Comparison of ENCODE assay signal across 24 mouse cellular contexts in genomic region chr19:48342770-48343169, GRCm38 (mm10).
DNase-seq lines count a peak whose midpoint lies in the region; ATAC-seq lines count a peak whose summit lies in the region.
"Had no signal": no experiment of that assay in that cellular context is flagged by ENCODE, and none has a peak within 500 bp of the region (broad histone marks: within the 10 kb centered on the region; RNA-seq: fewer than 3 reads in every experiment).

No protein-coding gene starts in this region.

- no peak overlapping the region for H3K9ac ChIP-seq in limb, embryonic 11.5 days (ENCODE audit: low read length)
- H3K9ac ChIP-seq in embryonic facial prominence, embryonic 15.5 days: no peak overlapping the region
- no peak overlapping the region for H3K9ac ChIP-seq in stomach, embryonic 16.5 days (ENCODE audit: low read length)
- H3K9ac ChIP-seq in midbrain, embryonic 15.5 days: no peak overlapping the region
- H3K9ac ChIP-seq: hindbrain, embryonic 15.5 days; liver, embryonic 13.5 days; lung, embryonic 15.5 days; neural tube, embryonic 12.5 days had no signal

- no peaks in the 10 kb centered on the region for H3K27me3 ChIP-seq in limb, embryonic 11.5 days (ENCODE audit: control insufficient read depth, insufficient read depth, low read length)
- H3K27me3 ChIP-seq in limb, embryonic 10.5 days (ENCODE audit: low read depth, poor library complexity, severe bottlenecking): no peaks in the 10 kb centered on the region
- no peaks in the 10 kb centered on the region for H3K27me3 ChIP-seq in embryonic facial prominence, embryonic 15.5 days
- no peaks in the 10 kb centered on the region for H3K27me3 ChIP-seq in stomach, embryonic 16.5 days (ENCODE audit: control insufficient read depth, insufficient read depth, low read length)
- H3K27me3 ChIP-seq in midbrain, embryonic 15.5 days (replicated peaks): no peaks in the 10 kb centered on the region
- H3K27me3 ChIP-seq: CH12.LX; hindbrain, embryonic 15.5 days; liver, embryonic 13.5 days; lung, embryonic 15.5 days; neural tube, embryonic 12.5 days had no signal

- no peaks in the 10 kb centered on the region for H3K4me1 ChIP-seq in limb, embryonic 11.5 days (ENCODE audit: control insufficient read depth, insufficient read depth, low read length)
- peaks cover 13% of the 10 kb centered on the region for H3K4me1 ChIP-seq in limb, embryonic 10.5 days
- H3K4me1 ChIP-seq in embryonic facial prominence, embryonic 15.5 days: peaks cover 17% of the 10 kb centered on the region
- H3K4me1 ChIP-seq in stomach, embryonic 16.5 days (ENCODE audit: control insufficient read depth, insufficient read depth, low read length): no peaks in the 10 kb centered on the region
- peaks cover 16% of the 10 kb centered on the region for H3K4me1 ChIP-seq in midbrain, embryonic 15.5 days
- H3K4me1 ChIP-seq: liver, embryonic 13.5 days; lung, embryonic 15.5 days; neural tube, embryonic 12.5 days had no signal

- H3K4me2 ChIP-seq in limb, embryonic 11.5 days (ENCODE audit: low read depth, severe bottlenecking): no peak overlapping the region
- H3K4me2 ChIP-seq in embryonic facial prominence, embryonic 15.5 days (replicated peaks): no peak overlapping the region
- H3K4me2 ChIP-seq in stomach, embryonic 16.5 days (ENCODE audit: low read depth, low read length): no peak overlapping the region
- H3K4me2 ChIP-seq in midbrain, embryonic 15.5 days: no peak overlapping the region
- H3K4me2 ChIP-seq: hindbrain, embryonic 15.5 days; liver, embryonic 13.5 days; lung, embryonic 15.5 days; midbrain, embryonic 11.5 days; neural tube, embryonic 12.5 days had no signal

- intact Hi-C loops in heart, postnatal 36 days (cut with DNase I): no loop called here

- H3K9me3 ChIP-seq in limb, embryonic 11.5 days (ENCODE audit: control insufficient read depth, low read length): no peaks in the 10 kb centered on the region
- no peaks in the 10 kb centered on the region for H3K9me3 ChIP-seq in limb, embryonic 10.5 days (replicated peaks)
- no peaks in the 10 kb centered on the region for H3K9me3 ChIP-seq in embryonic facial prominence, embryonic 15.5 days (replicated peaks)
- no peaks in the 10 kb centered on the region for H3K9me3 ChIP-seq in stomach, embryonic 16.5 days (replicated peaks; ENCODE audit: control insufficient read depth, low read length)
- H3K9me3 ChIP-seq in midbrain, embryonic 15.5 days: no peaks in the 10 kb centered on the region
- H3K9me3 ChIP-seq: forebrain, embryonic 10.5 days; hindbrain, embryonic 15.5 days; lung, embryonic 15.5 days; neural tube, embryonic 12.5 days had no signal

- H3K36me3 ChIP-seq in limb, embryonic 11.5 days (ENCODE audit: control insufficient read depth, insufficient read depth, low read length): no peaks in the 10 kb centered on the region
- H3K36me3 ChIP-seq in limb, embryonic 10.5 days: no peaks in the 10 kb centered on the region
- H3K36me3 ChIP-seq in embryonic facial prominence, embryonic 15.5 days: no peaks in the 10 kb centered on the region
- H3K36me3 ChIP-seq in stomach, embryonic 16.5 days (ENCODE audit: control insufficient read depth, insufficient read depth, low read length): no peaks in the 10 kb centered on the region
- H3K36me3 ChIP-seq in midbrain, embryonic 15.5 days (replicated peaks): no peaks in the 10 kb centered on the region
- H3K36me3 ChIP-seq: forebrain, embryonic 10.5 days; hindbrain, embryonic 15.5 days; liver, embryonic 13.5 days; lung, embryonic 15.5 days; neural tube, embryonic 12.5 days had no signal

- DNase-seq in heart, adult 8-10 months (ENCODE audit: low spot score): peak; percentile 9
- no peak for DNase-seq in heart, postnatal 36 days
- peak; percentile 36 for DNase-seq in limb, embryonic 11.5 days (ENCODE audit: low spot score)
- no peak for DNase-seq in limb, embryonic 10.5 days (ENCODE audit: low spot score)
- DNase-seq: adrenal gland, postnatal 25 days; cerebellum, adult 11 months; gastrocnemius, adult 2 months; kidney, adult 18-20 months; kidney, postnatal 25 days; left cerebral cortex, postnatal 4 days; liver, embryonic 13.5 days; spleen, adult 18-20 months; thymus, adult 2 months had no signal

- WGBS in limb, embryonic 11.5 days: 54% methylated on average over 4 of the region's 4 CpGs
- WGBS in limb, embryonic 10.5 days: 71% methylated on average over 4 of the region's 4 CpGs
- 35% methylated on average over 4 of the region's 4 CpGs for WGBS in embryonic facial prominence, embryonic 15.5 days
- 55% methylated on average over 4 of the region's 4 CpGs for WGBS in stomach, embryonic 16.5 days
- WGBS in midbrain, embryonic 15.5 days: 83% methylated on average over 4 of the region's 4 CpGs

- no peak overlapping the region for H3K4me3 ChIP-seq in limb, embryonic 11.5 days (ENCODE audit: low read depth, low read length)
- no peak overlapping the region for H3K4me3 ChIP-seq in limb, embryonic 10.5 days
- H3K4me3 ChIP-seq in embryonic facial prominence, embryonic 15.5 days (replicated peaks): no peak overlapping the region
- no peak overlapping the region for H3K4me3 ChIP-seq in stomach, embryonic 16.5 days (replicated peaks; ENCODE audit: low read length)
- no peak overlapping the region for H3K4me3 ChIP-seq in midbrain, embryonic 15.5 days
- H3K4me3 ChIP-seq: forebrain, embryonic 10.5 days; gastrocnemius, adult 2 months; hindbrain, embryonic 15.5 days; left cerebral cortex, adult 2 months; liver, embryonic 13.5 days; lung, embryonic 15.5 days; neural tube, embryonic 12.5 days had no signal

- no peak overlapping the region for H3K27ac ChIP-seq in limb, embryonic 11.5 days (replicated peaks; ENCODE audit: low read depth, low read length)
- no peak overlapping the region for H3K27ac ChIP-seq in limb, embryonic 10.5 days
- H3K27ac ChIP-seq in embryonic facial prominence, embryonic 15.5 days (replicated peaks): no peak overlapping the region
- no peak overlapping the region for H3K27ac ChIP-seq in stomach, embryonic 16.5 days (ENCODE audit: low read length)
- H3K27ac ChIP-seq in midbrain, embryonic 15.5 days: no peak overlapping the region
- H3K27ac ChIP-seq: forebrain, embryonic 10.5 days; gastrocnemius, adult 2 months; hindbrain, embryonic 15.5 days; left cerebral cortex, adult 2 months; liver, embryonic 13.5 days; lung, embryonic 15.5 days; macrophage; neural tube, embryonic 12.5 days had no signal

- no peak for ATAC-seq in limb, embryonic 11.5 days (ENCODE audit: insufficient number of reproducible peaks, low FRiP score, low TSS enrichment, low read depth)
- ATAC-seq in embryonic facial prominence, embryonic 15.5 days (ENCODE audit: insufficient number of reproducible peaks, low FRiP score, low TSS enrichment, low read depth): peak; percentile 41; the same call in 1 of the 2 replicates
- 0 out of 2 replicates have a peak, but pooled peaks have one; percentile 50 for ATAC-seq in stomach, embryonic 16.5 days (ENCODE audit: insufficient read depth, low FRiP score)
- ATAC-seq in midbrain, embryonic 15.5 days (replicated peaks): no peak

Comparison
In these comparisons a context has a peak if more than half of its experiments do, and no peak if none do; other contexts are left out.
1. DNase-seq: peak in heart, adult 8-10 months (single experiment) and limb, embryonic 11.5 days (single experiment); none in heart, postnatal 36 days (0 of 2) and limb, embryonic 10.5 days (single experiment).
2. ATAC-seq: peak in embryonic facial prominence, embryonic 15.5 days (single experiment) and stomach, embryonic 16.5 days (single experiment); none in limb, embryonic 11.5 days (single experiment) and midbrain, embryonic 15.5 days (single experiment).